In genomic region chr17:7079558-7079957, GRCm38 (mm10) we compare ENCODE assay signal across 11 mouse cellular contexts. TPM values are rescaled to one million over a fixed set of nuclear protein-coding genes. Genes with fewer than 3 reads are reported as not detected.
DNase-seq lines count a peak whose midpoint lies in the region; ATAC-seq and TF ChIP-seq lines count a peak whose summit lies in the region.
"Not testable (repeated sequence)": the region's sequence is repeated elsewhere in the genome, so short reads cannot be mapped to it uniquely, and the experiment has no call there.
"Had no signal": no experiment of that assay in that cellular context is flagged by ENCODE, and none has a peak within 500 bp of the region (broad histone marks: within the 10 kb centered on the region; RNA-seq: fewer than 3 reads in every experiment).

No protein-coding gene starts in this region.

- TF ChIP-seq CTCF in heart, postnatal 0 days (IDR thresholded peaks at IDR 0.05; ENCODE audit: low read depth): peak; percentile 46

- TF ChIP-seq EP300 in heart, postnatal 0 days (IDR thresholded peaks at IDR 0.05; ENCODE audit: low read depth): not testable (repeated sequence)

- not testable (repeated sequence) for H3K27ac ChIP-seq in heart, postnatal 0 days (ENCODE audit: low read depth)

- H3K4me1 ChIP-seq in heart, postnatal 0 days (ENCODE audit: control insufficient read depth, insufficient read depth): not testable (repeated sequence)

- H3K9me3 ChIP-seq in heart, postnatal 0 days (replicated peaks; ENCODE audit: control insufficient read depth, low read length): not testable (repeated sequence)

- not testable (repeated sequence) for H3K4me2 ChIP-seq in heart, postnatal 0 days (ENCODE audit: low read depth, low read length)

- peak; percentile 73 for ATAC-seq in frontal cortex, adult (ENCODE audit: low TSS enrichment)
- not testable (repeated sequence) for ATAC-seq in heart, postnatal 0 days (ENCODE audit: insufficient read depth, low read depth)
- peak; percentile 52; the same call in 1 of the 2 replicates for ATAC-seq in megakaryocyte-erythroid progenitor cell, adult 5-6 weeks (replicated peaks; ENCODE audit: low FRiP score, low TSS enrichment, poor library complexity, severe bottlenecking)

- peak; percentile 28 for DNase-seq in cerebellum, adult 11 months
- not testable (repeated sequence) for DNase-seq in heart, postnatal 0 days (ENCODE audit: low spot score)
- peak; percentile 55 to 76 for DNase-seq in kidney, postnatal 25 days
- DNase-seq in left cerebral cortex, postnatal 14 days (ENCODE audit: low spot score in 2 of 2): peak; percentile 80 to 81
- DNase-seq in spleen, postnatal 36 days (ENCODE audit: low spot score in 2 of 2): peak; percentile 34 to 36

- H3K36me3 ChIP-seq in heart, postnatal 0 days (replicated peaks; ENCODE audit: control insufficient read depth, insufficient read depth, low read length): not testable (repeated sequence)

- intact Hi-C loops in left cerebral cortex, postnatal 14 days (cut with DNase I): not testable (repeated sequence)

- not testable (repeated sequence) for H3K4me3 ChIP-seq in heart, postnatal 0 days (ENCODE audit: low read depth, low read length)

- not testable (repeated sequence) for H3K9ac ChIP-seq in heart, postnatal 0 days (replicated peaks; ENCODE audit: low read depth, low read length)

- not testable (repeated sequence) for H3K27me3 ChIP-seq in heart, postnatal 0 days (ENCODE audit: control insufficient read depth, insufficient read depth, low read length)

- WGBS in heart, postnatal 0 days: 0% methylated on average over 1 of the region's 4 CpGs

RNA-seq across cellular contexts. Expression of gene Gm1604a, which starts 54.2 kb away (rescaled TPM):
- total RNA-seq in heart, postnatal 0 days (2014; rRNA removed; ENCODE audit: low replicate concordance): not detected in 2 replicates
- not detected in 2 replicates for polyA plus RNA-seq in heart, postnatal 0 days (2015; fragmentation: Nextera tagmentation; extraction: Ambion mirVana)
- under 1 TPM; 0.61 to 0.64 TPM for total RNA-seq in left cerebral cortex, postnatal 14 days (2021)
- 0.90 TPM in 1 of 2 replicates, not detected in the other for total RNA-seq in megakaryocyte-erythroid progenitor cell, adult 5-6 weeks (2014; fragmentation: Nextera tagmentation)
- not detected in 2 replicates for total RNA-seq in megakaryocyte-erythroid progenitor cell, adult 5-6 weeks (2017)
- polyA plus RNA-seq: embryonic facial prominence, embryonic 12.5 days; forebrain, embryonic 15.5 days; hindbrain, embryonic 10.5 days; lung, embryonic 15.5 days had no signal
